Mouse (Mus musculus) forebrain, postnatal 0 days (tissue): Measurements from ENCODE around the gene Gm9972. TPM values are rescaled to one million over a fixed set of nuclear protein-coding genes. Genes with fewer than 3 reads are reported as not detected.

ENCODE experiments used
- ATAC-seq: fragments of 200-750 bp; cut with Nextera tagmentation; 2 replicates; pipeline ENCODE4 v1.8.0; 2017; ENCODE audit warnings: mild to moderate bottlenecking, moderate library complexity
- DNase-seq: peaks from one replicate; pipeline ENCODE4 v3.0.0-alpha.2; 2015
- H3K27ac ChIP-seq: fragments of 300-500 bp; sonication (generic); 2 replicates; pipeline ENCODE4 v1.5.1; 2014; ENCODE audit warnings: low read depth, mild to moderate bottlenecking, antibody characterized with exemption, low read length, moderate library complexity, mixed read lengths
- H3K27me3 ChIP-seq: fragments of 300-500 bp; sonication (generic); 2 replicates; pipeline ENCODE4 v1.6.1; 2014; ENCODE audit warnings: mild to moderate bottlenecking, low read length, mixed read lengths; ENCODE audit not compliant: insufficient read depth
- H3K36me3 ChIP-seq: fragments of 300-500 bp; sonication (generic); 2 replicates; pipeline ENCODE4 v1.6.1; 2014; ENCODE audit warnings: mild to moderate bottlenecking, moderate library complexity; ENCODE audit not compliant: insufficient read depth
- H3K4me1 ChIP-seq: fragments of 300-500 bp; sonication (generic); 2 replicates; pipeline ENCODE4 v1.6.1; 2014; ENCODE audit warnings: antibody characterized with exemption; ENCODE audit not compliant: insufficient read depth
- H3K4me2 ChIP-seq: fragments of 300-500 bp; sonication (generic); 2 replicates; pipeline ENCODE4 v1.6.1; 2014; ENCODE audit warnings: low read depth, mild to moderate bottlenecking, moderate library complexity
- H3K4me3 ChIP-seq: fragments of 300-500 bp; sonication (generic); 2 replicates; pipeline ENCODE4 v1.5.1; 2014; ENCODE audit warnings: low read depth, low read length, mixed read lengths
- H3K9ac ChIP-seq: fragments of 300-500 bp; sonication (generic); 2 replicates; pipeline ENCODE4 v1.6.1; 2014; ENCODE audit warnings: mild to moderate bottlenecking
- H3K9me3 ChIP-seq: fragments of 300-500 bp; sonication (generic); 2 replicates; pipeline ENCODE4 v1.6.1; 2016; ENCODE audit warnings: low read length
- CTCF ChIP-seq: sonication (generic); IDR thresholded peaks from 2 replicates; pipeline ENCODE4 v1.5.1; 2016; ENCODE audit warnings: antibody characterized with exemption, control low read depth, low read depth
- WGBS: fragments of 180-500 bp; shearing (Covaris S2); extraction: QIAGEN DNeasy Blood & Tissue Kit; methylation state at CpG from one replicate; pipeline ENCODE4 v1.1.7; 2014; 5-methylcytosine and 5-hydroxymethylcytosine counted together
- polyA plus RNA-seq: library from polyadenylated mRNA; unstranded; fragments of >200 nt; fragmentation: Nextera tagmentation; extraction: Ambion mirVana; gene quantifications from 2 replicates; pipeline ENCODE4 v1.2.1, GENCODE M21; 2015
- total RNA-seq: library from RNA; depleted of rRNA; stranded (reverse); fragments of >200 nt; gene quantifications from 2 replicates; pipeline ENCODE4 v1.2.3, GENCODE M21; 2014; rRNA removed

The Gm9972 gene
- total and polyA plus RNA-seq, 2 experiments from 2014 or later = not detected

DNA sequence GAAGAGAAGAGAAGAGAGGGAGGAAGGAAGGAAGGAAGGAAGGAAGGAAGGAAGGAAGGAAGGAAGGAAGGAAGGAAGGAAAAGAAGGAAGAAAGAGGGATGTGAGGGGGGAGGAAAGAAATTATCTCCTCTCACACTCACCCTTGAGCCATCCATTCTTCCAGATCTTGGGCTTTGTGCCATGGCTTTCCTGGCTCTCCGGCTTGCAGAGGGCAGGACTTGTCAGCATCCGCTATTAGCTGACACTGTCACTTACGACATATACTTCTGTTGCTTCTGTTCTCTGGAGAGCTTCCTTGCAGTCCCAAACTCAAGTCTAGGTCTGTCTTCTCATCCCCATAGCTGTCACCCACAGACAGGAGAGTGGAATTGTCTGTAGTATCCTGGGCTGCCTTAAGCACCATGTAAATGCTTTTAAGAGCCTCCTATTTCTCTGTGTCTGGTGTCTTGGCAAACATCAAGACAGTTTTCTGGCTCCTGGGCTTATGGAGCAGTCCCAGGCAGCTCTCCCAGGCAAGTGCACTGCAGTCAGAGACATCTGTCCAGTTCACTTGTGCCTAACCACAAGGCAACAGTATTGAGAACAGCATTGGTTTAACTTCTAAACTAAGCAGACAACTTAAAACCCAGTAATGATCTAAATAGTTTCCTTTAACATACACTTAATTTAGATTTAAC lies 10.5 kb downstream of the Gm9972 start:
- WGBS = 48% methylated on average over 3 of the region's 3 CpGs
- Histone ChIP-seq H3K4me3 (no peak overlapping the region), H3K4me2 (no peak overlapping the region), H3K27ac (no peak overlapping the region), H3K9ac (no peak overlapping the region), H3K27me3 (no peaks in the 10 kb centered on the region), H3K36me3 (no peaks in the 10 kb centered on the region), H3K9me3 (no peaks in the 10 kb centered on the region), H3K4me1 (no peaks in the 10 kb centered on the region)
- DNase-seq (peak; percentile 48), ATAC-seq (peak; percentile 65)
- TF ChIP-seq CTCF = no peak

DNA sequence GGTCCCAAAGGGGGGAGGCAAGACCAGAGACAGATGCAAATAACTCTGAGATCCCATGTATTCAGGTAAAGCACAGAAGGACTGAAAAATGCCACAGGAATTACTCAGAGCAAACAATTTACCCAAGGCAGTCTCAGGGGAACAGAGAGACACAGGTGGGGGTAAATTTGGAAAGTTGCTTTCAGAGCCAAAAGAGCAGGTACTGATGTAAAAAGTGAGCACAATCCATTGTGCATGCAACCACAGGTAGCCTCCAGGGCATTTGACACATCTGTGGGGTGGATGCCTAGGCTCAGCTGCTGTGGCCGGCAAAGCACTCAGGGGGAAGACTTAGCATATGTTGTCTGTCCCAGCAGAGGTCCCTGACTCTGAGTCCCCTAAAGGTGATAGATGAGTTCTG lies 13.8 kb downstream of the Gm9972 start:
- DNase-seq (no peak), ATAC-seq (no peak)
- no peak overlapping the region for H3K9ac ChIP-seq
- no peak for TF ChIP-seq CTCF
- no peaks in the 10 kb centered on the region for H3K36me3 ChIP-seq
- H3K27ac ChIP-seq = no peak overlapping the region
- no peak overlapping the region for H3K4me2 ChIP-seq
- no peaks in the 10 kb centered on the region for H3K27me3 ChIP-seq
- WGBS = 64% methylated on average over 1 of the region's 1 CpGs
- no peaks in the 10 kb centered on the region for H3K4me1 ChIP-seq
- no peak overlapping the region for H3K4me3 ChIP-seq
- H3K9me3 ChIP-seq = no peaks in the 10 kb centered on the region

DNA sequence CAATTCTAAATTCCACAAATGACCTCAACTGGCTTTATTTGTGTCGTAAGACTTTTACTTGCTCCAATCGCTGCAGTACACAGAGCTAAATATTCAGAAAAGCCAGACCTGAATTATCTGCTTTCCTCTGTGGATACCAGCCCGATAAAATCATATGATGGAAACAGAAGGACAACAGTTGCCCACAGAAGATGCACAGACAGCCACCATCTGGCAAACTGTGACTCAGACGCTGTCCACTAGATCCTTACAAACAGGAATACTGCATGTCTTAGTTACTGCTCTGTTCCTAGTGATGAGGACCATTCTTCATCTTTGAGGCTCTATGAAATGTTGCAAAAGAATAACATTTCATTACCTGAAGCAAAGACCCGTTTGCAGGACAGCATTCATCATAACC lies 19.4 kb downstream of the Gm9972 start:
- Histone ChIP-seq H3K9me3 (no peaks in the 10 kb centered on the region), H3K9ac (no peak overlapping the region), H3K27me3 (no peaks in the 10 kb centered on the region), H3K4me2 (no peak overlapping the region), H3K4me3 (no peak overlapping the region), H3K36me3 (no peaks in the 10 kb centered on the region), H3K27ac (no peak overlapping the region), H3K4me1 (peaks cover 4% of the 10 kb centered on the region; the same call in 1 of the 2 replicates)
- TF ChIP-seq CTCF = no peak
- peak; percentile 20 for DNase-seq
- 68% methylated on average over 5 of the region's 5 CpGs for WGBS
- no peak for ATAC-seq

DNA sequence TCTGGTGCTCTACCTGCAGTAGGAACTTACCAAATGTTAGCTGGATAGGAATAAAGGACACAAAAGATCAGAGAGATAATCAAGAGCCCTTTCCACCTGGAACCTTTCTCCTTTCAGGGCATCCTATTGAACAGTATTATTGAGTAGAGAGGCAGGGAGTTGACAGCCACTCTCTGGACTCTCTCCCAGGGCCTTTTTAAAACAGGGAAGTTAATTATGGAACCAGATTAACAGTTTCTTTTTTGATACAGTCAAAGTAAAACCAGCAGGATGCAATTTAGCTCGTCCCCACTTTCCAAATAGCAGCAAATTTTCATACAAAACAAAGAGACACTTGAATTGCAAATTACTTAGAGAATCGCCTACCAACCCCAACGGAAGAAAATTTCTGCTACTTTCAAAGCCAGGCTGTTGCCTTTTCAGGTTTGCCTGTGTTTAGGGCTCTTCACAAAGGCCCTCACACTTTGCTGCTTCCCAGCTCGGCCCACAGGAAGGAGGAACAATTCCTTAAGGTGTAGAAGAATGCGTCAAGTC lies 24.0 kb downstream of the Gm9972 start:
- Histone ChIP-seq H3K9ac (no peak overlapping the region), H3K27ac (0 out of 2 replicates have a peak overlapping the region, but pooled peaks have one; percentile 15), H3K4me2 (peak overlapping the region; percentile 17; the same call in 1 of the 2 replicates), H3K36me3 (no peaks in the 10 kb centered on the region), H3K4me1 (peaks cover 10% of the 10 kb centered on the region; the same call in 1 of the 2 replicates), H3K4me3 (no peak overlapping the region), H3K9me3 (no peaks in the 10 kb centered on the region), H3K27me3 (no peaks in the 10 kb centered on the region)
- TF ChIP-seq CTCF = no peak
- DNase-seq = peak; percentile 46
- peak; percentile 45 for ATAC-seq
- 17% methylated on average over 5 of the region's 5 CpGs for WGBS

DNA sequence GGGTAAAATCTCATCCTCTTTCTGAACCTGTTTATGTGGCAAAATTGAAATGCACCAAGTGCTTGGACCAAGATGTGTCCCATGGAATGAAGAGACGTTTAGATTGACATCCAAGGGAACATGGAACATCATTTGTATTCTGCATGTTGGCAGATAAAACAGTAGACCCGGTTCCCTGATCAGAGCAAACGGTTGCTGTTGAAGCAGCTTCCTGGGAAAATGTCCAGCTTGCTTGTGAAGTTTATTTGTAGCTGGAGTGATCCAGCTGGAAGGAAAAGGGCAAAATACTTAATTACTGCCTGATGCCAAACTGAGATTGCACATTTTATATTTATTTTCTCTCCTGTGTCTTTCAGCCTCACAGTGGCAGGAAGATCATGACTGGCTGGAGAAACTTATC lies 26.7 kb downstream of the Gm9972 start:
- no peak for TF ChIP-seq CTCF
- Histone ChIP-seq H3K9me3 (no peaks in the 10 kb centered on the region), H3K27ac (no peak overlapping the region), H3K4me1 (peaks cover 10% of the 10 kb centered on the region; the same call in 1 of the 2 replicates), H3K4me3 (no peak overlapping the region), H3K27me3 (no peaks in the 10 kb centered on the region), H3K9ac (no peak overlapping the region), H3K36me3 (no peaks in the 10 kb centered on the region), H3K4me2 (no peak overlapping the region)
- DNase-seq = peak; percentile 56
- peak; percentile 32; the same call in 1 of the 2 replicates for ATAC-seq
- 27% methylated on average over 3 of the region's 3 CpGs for WGBS

DNA sequence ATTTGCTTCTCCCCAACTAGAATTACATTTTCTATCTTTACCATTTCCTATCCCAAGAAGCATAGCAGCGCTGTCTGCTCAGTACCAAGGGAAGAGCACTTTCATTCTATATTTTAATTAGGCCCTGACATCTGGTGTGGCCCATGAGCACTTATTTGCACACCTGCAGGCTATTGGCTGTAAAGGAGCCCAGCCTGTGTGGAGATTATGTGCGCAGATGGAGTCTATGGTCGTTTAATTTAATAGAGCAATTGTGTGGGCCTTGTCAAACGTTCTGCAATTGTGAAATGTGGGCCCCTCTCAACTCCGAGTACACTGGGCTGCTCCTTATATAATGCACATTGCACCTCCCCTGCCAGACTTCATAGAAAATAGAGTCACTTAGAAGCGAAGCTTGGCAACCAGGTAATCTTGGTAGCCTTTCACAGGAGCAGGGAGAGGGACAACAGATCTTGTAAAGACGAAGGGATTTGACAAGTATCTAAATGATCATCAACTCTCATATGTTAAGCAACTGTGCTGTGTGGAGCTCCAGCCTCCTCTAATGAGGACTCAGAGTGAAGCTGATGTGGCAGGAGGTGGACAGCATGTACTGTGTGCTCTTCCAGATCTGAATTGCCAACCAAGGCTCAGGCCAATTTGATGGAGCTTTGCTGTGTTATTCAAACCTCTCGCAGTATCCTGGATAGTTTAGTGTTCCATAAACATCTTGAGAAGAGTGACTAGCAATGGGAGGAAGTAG lies 50.9 kb downstream of the Gm9972 start:
- ATAC-seq (no peak), DNase-seq (no peak)
- Histone ChIP-seq H3K4me1 (no peaks in the 10 kb centered on the region), H3K27ac (no peak overlapping the region), H3K9me3 (no peaks in the 10 kb centered on the region), H3K4me2 (no peak overlapping the region), H3K9ac (no peak overlapping the region), H3K36me3 (no peaks in the 10 kb centered on the region), H3K4me3 (no peak overlapping the region), H3K27me3 (no peaks in the 10 kb centered on the region)
- WGBS = 50% methylated on average over 8 of the region's 8 CpGs
- TF ChIP-seq CTCF = no peak

Other genes starting within 250 kb of the Gm9972 start
- gene Atp10b, start 114.1 kb downstream of the Gm9972 start, total RNA-seq = 0.85 and 1.1 TPM in 2 replicates
- 0.21 and 0.25 TPM in 2 replicates for gene Atp10b, start 114.1 kb downstream of the Gm9972 start, polyA plus RNA-seq